Mouse (Mus musculus) bone marrow, adult 2 months (tissue): Measurements from ENCODE around the gene Chst3. TPM values are rescaled to one million over a fixed set of nuclear protein-coding genes. Genes with fewer than 3 reads are reported as not detected.
"Not testable (repeated sequence)": the region's sequence is repeated elsewhere in the genome, so short reads cannot be mapped to it uniquely, and the experiment has no call there.

Experiments
- H3K27ac ChIP-seq: fragments of 200-500 bp; 2 replicates; pipeline ENCODE4 v1.5.1; 2012; ENCODE audit warnings: low read depth, mild to moderate bottlenecking, control low read depth, inconsistent platforms, low read length; ENCODE audit not compliant: control insufficient read depth, poor library complexity, insufficient read depth
- H3K4me1 ChIP-seq: fragments of 200-500 bp; 2 replicates; pipeline ENCODE4 v1.6.1; 2011; ENCODE audit warnings: low read length; ENCODE audit not compliant: control insufficient read depth, insufficient read depth
- H3K4me3 ChIP-seq: fragments of 200-500 bp; replicated peaks from 2 replicates; pipeline ENCODE3; 2011; ENCODE audit warnings: mild to moderate bottlenecking, low read depth, low read length, control low read depth; ENCODE audit not compliant: control insufficient read depth
- CTCF ChIP-seq: fragments of 200-500 bp; IDR thresholded peaks from 2 replicates; pipeline ENCODE4 v1.5.1; 2011; ENCODE audit warnings: low read length, control low read depth; ENCODE audit not compliant: control insufficient read depth, insufficient read depth
- POLR2A ChIP-seq: fragments of 200-500 bp; IDR thresholded peaks from 2 replicates; pipeline ENCODE4 v1.6.1; 2011; ENCODE audit warnings: low read depth, mild to moderate bottlenecking, control low read depth, low read length, borderline replicate concordance; ENCODE audit not compliant: control insufficient read depth
- WGBS: fragments of 180-500 bp; shearing (Covaris S2); methylation state at CpG from one replicate; pipeline ENCODE4 v1.1.7; 2018; 5-methylcytosine and 5-hydroxymethylcytosine counted together
- polyA plus RNA-seq: library from polyadenylated mRNA; stranded (reverse); fragments of >200 nt; gene quantifications from 2 replicates; pipeline ENCODE4 v1.2.4, GENCODE M21; 2011; ENCODE audit warnings: low replicate concordance; ENCODE audit not compliant: missing spikeins, insufficient read depth, insufficient read length

The Chst3 gene
- polyA plus RNA-seq, 1 experiment: 16.5 TPM

DNA sequence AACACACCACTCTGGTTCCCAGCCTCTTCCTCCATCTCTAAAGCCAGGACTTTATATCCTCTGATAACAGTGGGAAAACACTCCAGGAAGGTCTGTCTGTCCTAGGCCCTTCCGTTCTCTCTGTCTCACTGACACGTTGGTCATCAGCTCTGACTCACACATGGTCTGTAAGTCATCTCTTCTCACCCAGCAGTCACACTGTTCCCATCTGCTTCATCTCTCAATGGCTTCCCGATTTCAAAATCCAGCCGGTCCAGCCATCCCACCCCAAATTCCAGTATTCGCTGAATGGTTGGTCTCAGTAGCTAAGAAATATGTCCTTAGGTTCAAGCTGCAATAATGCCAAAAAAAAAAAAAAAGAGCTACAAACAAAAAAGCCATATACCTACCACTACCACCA, 24.9 kb upstream of the Chst3 start:
- WGBS: 89% methylated on average over 5 of the region's 5 CpGs
- no peaks in the 10 kb centered on the region; the same call in 1 of the 2 replicates for H3K4me1 ChIP-seq
- TF ChIP-seq POLR2A: no peak
- no peak for TF ChIP-seq CTCF
- no peak overlapping the region for H3K4me3 ChIP-seq
- H3K27ac ChIP-seq: no peak overlapping the region

DNA sequence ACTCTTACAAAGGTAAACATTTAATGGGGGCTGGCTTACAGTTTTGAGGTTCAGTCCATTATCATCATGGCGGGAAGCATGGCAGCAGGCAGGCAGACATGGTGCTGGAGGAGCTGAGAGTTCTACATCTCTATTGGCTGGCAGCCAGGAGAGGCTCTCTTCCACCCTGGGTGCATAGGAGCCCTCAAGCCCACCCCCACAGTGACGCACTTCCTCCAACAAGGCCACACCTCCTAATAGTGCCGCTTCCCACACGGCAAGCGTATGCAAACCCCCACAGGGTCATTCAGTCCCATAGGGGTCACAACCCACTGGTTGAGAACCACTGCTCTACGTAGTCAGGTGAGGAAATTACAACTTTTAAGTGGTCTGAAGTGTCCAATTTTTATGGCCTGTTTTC, 21.4 kb upstream of the Chst3 start:
- no peaks in the 10 kb centered on the region for H3K4me1 ChIP-seq
- H3K4me3 ChIP-seq: no peak overlapping the region
- TF ChIP-seq POLR2A: no peak
- no peak for TF ChIP-seq CTCF
- H3K27ac ChIP-seq: no peak overlapping the region
- WGBS: 82% methylated on average over 6 of the region's 6 CpGs

DNA sequence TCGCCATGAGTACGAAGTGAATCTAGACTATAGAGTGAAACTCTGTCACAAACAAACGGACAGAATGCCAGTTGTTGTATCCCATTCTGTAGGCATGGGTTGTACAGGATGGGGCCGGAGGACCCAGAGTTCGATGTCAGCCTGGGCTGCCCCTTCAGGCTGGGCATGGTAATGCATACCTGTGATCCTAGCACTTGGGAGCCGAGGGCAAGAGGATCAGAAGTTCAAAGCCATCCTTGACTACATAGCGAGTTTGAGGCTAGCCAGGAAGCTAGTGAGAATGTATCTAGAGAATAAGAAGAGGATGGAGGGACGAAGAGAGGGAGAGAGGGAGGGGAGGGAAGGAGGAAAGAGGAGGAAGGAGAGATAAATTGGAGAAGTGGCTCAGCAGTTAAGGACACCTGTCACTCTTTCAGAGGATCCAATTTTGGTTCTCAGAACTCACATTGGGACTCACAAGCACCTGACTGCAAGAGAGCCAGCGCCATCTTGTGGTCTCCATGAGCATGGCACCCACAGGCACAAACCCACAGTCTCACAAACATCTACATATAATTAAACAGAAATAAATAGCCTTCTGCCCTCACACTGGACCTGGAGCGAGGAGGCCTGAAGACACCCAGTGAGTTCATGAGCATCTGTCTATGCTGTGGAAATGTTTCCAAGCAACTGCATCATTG, 18.6 kb upstream of the Chst3 start:
- no peak overlapping the region for H3K27ac ChIP-seq
- H3K4me3 ChIP-seq: no peak overlapping the region
- WGBS: 64% methylated on average over 10 of the region's 10 CpGs
- peak; percentile 85 for TF ChIP-seq CTCF
- TF ChIP-seq POLR2A: no peak
- no peaks in the 10 kb centered on the region for H3K4me1 ChIP-seq

DNA sequence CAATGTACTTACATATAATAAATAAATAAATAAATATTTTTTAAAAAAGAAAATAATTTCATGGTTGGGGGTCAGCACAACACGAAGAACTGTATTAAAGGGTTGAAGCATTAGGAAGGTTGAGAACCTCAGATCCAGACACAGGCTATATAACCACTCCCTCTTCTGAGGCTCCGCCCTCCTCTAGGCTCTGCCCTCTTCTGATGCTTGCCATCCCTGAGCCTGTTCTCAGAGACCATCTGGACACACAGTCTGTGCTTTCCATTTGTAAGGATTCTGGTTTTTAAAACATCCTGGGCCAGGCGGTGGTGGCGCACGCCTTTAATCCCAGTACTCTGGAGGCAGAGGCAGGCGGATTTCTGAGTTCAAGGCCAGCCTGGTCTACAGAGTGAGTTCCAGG, 16.8 kb upstream of the Chst3 start:
- not testable (repeated sequence) for H3K4me3 ChIP-seq, H3K27ac ChIP-seq, H3K4me1 ChIP-seq
- 95% methylated on average over 6 of the region's 6 CpGs for WGBS

DNA sequence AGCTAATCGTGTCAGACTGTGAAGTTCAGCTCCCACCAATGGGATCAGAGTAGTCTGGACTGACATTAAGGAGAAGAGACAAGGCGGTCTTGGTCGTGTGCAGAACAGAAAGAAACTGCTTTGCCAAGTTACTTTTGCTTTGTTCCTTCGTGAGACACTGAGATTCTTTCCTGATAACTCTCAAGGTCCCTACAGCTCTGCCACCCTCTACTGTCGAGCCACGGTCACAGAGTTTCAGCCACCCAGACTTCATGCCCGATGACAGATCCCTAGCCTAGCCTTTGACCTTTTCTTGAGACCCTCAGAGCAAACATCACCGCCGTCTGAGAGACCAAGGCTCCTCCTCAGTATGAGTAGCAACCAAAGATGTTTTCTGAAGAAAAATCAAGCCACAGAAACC, 14.9 kb upstream of the Chst3 start:
- Histone ChIP-seq H3K4me3 (no peak overlapping the region), H3K4me1 (no peaks in the 10 kb centered on the region), H3K27ac (no peak overlapping the region)
- no peak for TF ChIP-seq POLR2A
- TF ChIP-seq CTCF: peak; percentile 34; the same call in 1 of the 2 replicates
- WGBS: 62% methylated on average over 9 of the region's 9 CpGs

DNA sequence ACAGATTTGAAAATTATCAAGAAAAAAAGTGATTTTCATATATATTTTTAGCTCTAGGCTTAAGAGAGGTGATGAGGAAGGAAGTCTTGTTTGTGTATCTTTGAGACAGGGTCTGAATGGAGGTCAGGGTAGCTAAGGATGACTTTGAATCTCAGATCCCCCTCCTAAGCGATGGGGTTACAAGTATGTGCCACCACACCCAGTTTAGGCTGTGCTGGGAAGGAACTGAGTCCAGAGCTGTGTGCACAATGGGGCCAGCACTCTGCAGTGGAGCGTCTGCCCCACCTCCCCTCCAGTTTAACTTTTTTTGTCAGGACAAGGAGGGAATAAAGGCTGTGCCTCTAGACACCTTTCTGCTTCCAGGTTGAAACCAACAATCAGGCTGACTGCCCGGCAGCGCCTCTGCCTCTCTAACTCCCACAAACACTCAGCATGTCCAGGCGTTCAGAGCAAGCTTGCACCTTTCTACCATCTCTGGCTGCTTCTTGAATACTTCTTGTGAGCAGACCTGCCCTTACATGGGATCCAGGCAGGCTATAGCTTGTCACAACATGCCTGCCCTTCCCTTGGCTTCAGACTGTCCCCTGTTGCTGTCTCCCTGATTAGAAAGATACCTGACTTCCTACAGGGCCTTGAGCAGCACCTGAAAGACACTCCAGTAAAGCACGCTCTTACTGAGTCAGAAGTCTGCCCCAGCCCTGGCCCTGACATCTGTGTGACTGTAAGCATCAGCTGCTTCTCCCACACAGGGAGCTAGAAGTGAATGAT, 11.4 kb upstream of the Chst3 start:
- no peaks in the 10 kb centered on the region; the same call in 1 of the 2 replicates for H3K4me1 ChIP-seq
- H3K27ac ChIP-seq: peak overlapping the region; percentile 61
- 64% methylated on average over 6 of the region's 6 CpGs for WGBS
- TF ChIP-seq CTCF: no peak
- no peak for TF ChIP-seq POLR2A
- no peak overlapping the region for H3K4me3 ChIP-seq

DNA sequence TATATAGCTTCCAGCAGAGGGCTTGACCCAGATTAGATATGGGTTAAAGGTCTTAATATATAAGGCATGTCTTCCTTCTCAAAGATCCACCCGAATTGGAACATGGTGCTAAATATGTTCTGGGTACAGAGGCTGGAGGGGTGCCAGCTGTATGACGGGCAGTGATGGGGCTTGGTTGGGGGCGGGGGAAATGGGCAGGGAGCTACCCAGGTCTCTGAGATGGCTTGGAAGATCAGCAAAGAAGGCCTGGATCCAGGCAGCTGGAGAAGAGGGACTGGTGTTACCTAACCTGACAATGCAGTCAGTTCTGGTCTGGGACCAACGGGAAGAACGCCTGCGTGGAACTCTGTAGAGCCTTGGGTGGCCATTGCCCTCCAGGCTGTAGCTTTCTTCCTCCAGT, 10.1 kb upstream of the Chst3 start:
- no peak overlapping the region for H3K4me3 ChIP-seq
- H3K4me1 ChIP-seq: no peaks in the 10 kb centered on the region; the same call in 1 of the 2 replicates
- TF ChIP-seq CTCF (no peak), POLR2A (no peak)
- H3K27ac ChIP-seq: no peak overlapping the region
- WGBS: 75% methylated on average over 6 of the region's 6 CpGs

DNA sequence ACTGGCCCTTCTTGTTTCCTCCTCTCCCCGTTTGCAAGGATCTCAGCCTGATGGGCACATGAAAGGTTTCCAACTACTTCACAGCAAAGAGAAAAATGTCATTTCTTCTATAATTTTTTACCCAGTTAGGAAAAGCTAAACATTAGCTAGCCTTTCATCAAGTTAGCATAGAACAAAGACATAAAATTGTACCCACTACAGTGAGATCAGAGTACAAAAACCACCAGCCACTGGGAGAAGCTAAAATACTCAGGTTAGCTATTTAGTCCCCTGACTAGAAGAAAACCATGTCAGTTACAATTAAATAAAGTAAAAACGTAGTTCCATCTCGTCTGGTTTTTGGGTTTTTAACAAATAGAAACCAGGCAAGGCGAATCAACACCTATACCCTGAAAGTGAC, 8.6 kb upstream of the Chst3 start:
- H3K4me1 ChIP-seq: no peaks in the 10 kb centered on the region; the same call in 1 of the 2 replicates
- no peak overlapping the region for H3K27ac ChIP-seq
- 68% methylated on average over 4 of the region's 4 CpGs for WGBS
- no peak overlapping the region for H3K4me3 ChIP-seq
- no peak for TF ChIP-seq POLR2A
- no peak for TF ChIP-seq CTCF
